Mouse (Mus musculus): Measurements from ENCODE around the gene Tcf15.

Tcf15 gene

GRCm38 (mm10) chr2:152176659-152177058 lies 33.3 kb downstream of the Tcf15 start:
- DNase-seq (ENCODE audit: low read depth): no peak

GRCm38 (mm10) chr2:152177162-152177805 lies 33.9 kb downstream of the Tcf15 start:
- no peak for DNase-seq (ENCODE audit: low read depth)

- DNase-seq (ENCODE audit: low read depth): no peak
Observed at GRCm38 (mm10) chr2:152177806-152178170, 34.4 kb downstream of the Tcf15 start.

GRCm38 (mm10) chr2:152178345-152178744 lies 35.0 kb downstream of the Tcf15 start:
- no peak for DNase-seq (ENCODE audit: low read depth)

GRCm38 (mm10) chr2:152179301-152179700 lies 35.9 kb downstream of the Tcf15 start:
- no peak for DNase-seq (ENCODE audit: low read depth)

GRCm38 (mm10) chr2:152180323-152180722 lies 37.0 kb downstream of the Tcf15 start:
- DNase-seq (ENCODE audit: low read depth): no peak

GRCm38 (mm10) chr2:152187132-152187531 lies 43.8 kb downstream of the Tcf15 start:
- DNase-seq (ENCODE audit: low read depth): no peak

- DNase-seq (ENCODE audit: low read depth): no peak
Observed at GRCm38 (mm10) chr2:152189213-152189612, 45.9 kb downstream of the Tcf15 start.

- no peak for DNase-seq (ENCODE audit: low read depth)
Observed at GRCm38 (mm10) chr2:152189640-152190039, 46.3 kb downstream of the Tcf15 start.

GRCm38 (mm10) chr2:152190161-152190560 lies 46.8 kb downstream of the Tcf15 start:
- DNase-seq (ENCODE audit: low read depth): no peak

- DNase-seq (ENCODE audit: low read depth): no peak
Observed at GRCm38 (mm10) chr2:152192591-152193345, 49.4 kb downstream of the Tcf15 start.

- DNase-seq (ENCODE audit: low read depth): no peak
Observed at GRCm38 (mm10) chr2:152193346-152193710, 50.0 kb downstream of the Tcf15 start.

- DNase-seq (ENCODE audit: low read depth): no peak
Observed at GRCm38 (mm10) chr2:152194586-152194985, 51.2 kb downstream of the Tcf15 start.

- no peak for DNase-seq (ENCODE audit: low read depth)
Observed at GRCm38 (mm10) chr2:152196896-152197295, 53.5 kb downstream of the Tcf15 start.

- peak; percentile 80 for DNase-seq (ENCODE audit: low read depth)
Observed at GRCm38 (mm10) chr2:152197301-152197712, 53.9 kb downstream of the Tcf15 start.

Data from induced T-regulatory cell, adult 2 months (primary cell).